Mouse (Mus musculus): ENCODE measurements around the gene Capn5. TPM values are rescaled to one million over a fixed set of nuclear protein-coding genes. Genes with fewer than 3 reads are reported as not detected.

Capn5 gene
- polyA plus RNA-seq, 1 experiment from 2014 or later = 14.9 TPM

- peak; percentile 46; the same call in 1 of the 2 replicates for ATAC-seq (ENCODE audit: insufficient read depth, low FRiP score, low read depth)
- H3K36me3 ChIP-seq = no peaks in the 10 kb centered on the region
- peaks cover 35% of the 10 kb centered on the region for H3K4me1 ChIP-seq
- H3K4me2 ChIP-seq = no peak overlapping the region
- no peak overlapping the region for H3K4me3 ChIP-seq (replicated peaks)
- WGBS = 64% methylated on average over 4 of the region's 4 CpGs
- H3K27me3 ChIP-seq (replicated peaks) = no peaks in the 10 kb centered on the region
- H3K9ac ChIP-seq = no peak overlapping the region
- H3K9me3 ChIP-seq = no peaks in the 10 kb centered on the region
- no peak overlapping the region for H3K27ac ChIP-seq
Measured at GRCm38 (mm10) chr7:98174883-98175755, 3.0 kb downstream of the Capn5 start.

GRCm38 (mm10) chr7:98173408-98173807 is 4.7 kb downstream of the Capn5 start:
- ATAC-seq (ENCODE audit: insufficient read depth, low FRiP score, low read depth) = no peak
- Histone ChIP-seq H3K9me3 (no peaks in the 10 kb centered on the region), H3K36me3 (no peaks in the 10 kb centered on the region), H3K4me1 (peaks cover 35% of the 10 kb centered on the region), H3K27me3 (replicated peaks) (no peaks in the 10 kb centered on the region), H3K27ac (0 out of 2 replicates have a peak overlapping the region, but pooled peaks have one; percentile 53), H3K4me3 (replicated peaks) (no peak overlapping the region), H3K4me2 (no peak overlapping the region), H3K9ac (no peak overlapping the region)
- WGBS = 50% methylated on average over 4 of the region's 4 CpGs

GRCm38 (mm10) chr7:98172661-98173060 is 5.4 kb downstream of the Capn5 start:
- 72% methylated on average over 8 of the region's 8 CpGs for WGBS
- H3K27me3 ChIP-seq (replicated peaks) = no peaks in the 10 kb centered on the region
- no peak for ATAC-seq (ENCODE audit: insufficient read depth, low FRiP score, low read depth)
- H3K36me3 ChIP-seq = no peaks in the 10 kb centered on the region
- H3K27ac ChIP-seq = peak overlapping the region; percentile 53; the same call in 1 of the 2 replicates
- H3K9ac ChIP-seq = no peak overlapping the region
- peaks cover 34% of the 10 kb centered on the region for H3K4me1 ChIP-seq
- H3K4me2 ChIP-seq = no peak overlapping the region; the same call in 1 of the 2 replicates
- H3K4me3 ChIP-seq (replicated peaks) = no peak overlapping the region
- no peaks in the 10 kb centered on the region for H3K9me3 ChIP-seq

- no peaks in the 10 kb centered on the region for H3K9me3 ChIP-seq
- no peaks in the 10 kb centered on the region for H3K27me3 ChIP-seq (replicated peaks)
- peak; percentile 84 for ATAC-seq (ENCODE audit: insufficient read depth, low FRiP score, low read depth)
- H3K4me3 ChIP-seq (replicated peaks) = no peak overlapping the region
- no peak overlapping the region for H3K9ac ChIP-seq
- no peak overlapping the region for H3K4me2 ChIP-seq
- 52% methylated on average over 6 of the region's 6 CpGs for WGBS
- H3K36me3 ChIP-seq = no peaks in the 10 kb centered on the region
- H3K27ac ChIP-seq = peak overlapping the region; percentile 77
- peaks cover 26% of the 10 kb centered on the region for H3K4me1 ChIP-seq
Measured at GRCm38 (mm10) chr7:98171141-98172073, 6.7 kb downstream of the Capn5 start.

- H3K4me2 ChIP-seq = peak overlapping the region; percentile 30; the same call in 1 of the 2 replicates
- H3K4me3 ChIP-seq (replicated peaks) = no peak overlapping the region
- H3K36me3 ChIP-seq = no peaks in the 10 kb centered on the region
- H3K4me1 ChIP-seq = peaks cover 47% of the 10 kb centered on the region
- H3K9me3 ChIP-seq = no peaks in the 10 kb centered on the region
- WGBS = 37% methylated on average over 10 of the region's 10 CpGs
- no peak overlapping the region for H3K9ac ChIP-seq
- peak; percentile 70 for ATAC-seq (ENCODE audit: insufficient read depth, low FRiP score, low read depth)
- no peaks in the 10 kb centered on the region for H3K27me3 ChIP-seq (replicated peaks)
- H3K27ac ChIP-seq = peak overlapping the region; percentile 81
Measured at GRCm38 (mm10) chr7:98164999-98165528, 13.0 kb downstream of the Capn5 start.

- WGBS = 73% methylated on average over 9 of the region's 9 CpGs
- peaks cover 52% of the 10 kb centered on the region for H3K4me1 ChIP-seq
- ATAC-seq (ENCODE audit: insufficient read depth, low FRiP score, low read depth) = no peak
- peak overlapping the region; percentile 81 for H3K27ac ChIP-seq
- no peaks in the 10 kb centered on the region for H3K9me3 ChIP-seq
- H3K4me2 ChIP-seq = no peak overlapping the region
- no peaks in the 10 kb centered on the region for H3K27me3 ChIP-seq (replicated peaks)
- H3K4me3 ChIP-seq (replicated peaks) = no peak overlapping the region
- no peaks in the 10 kb centered on the region for H3K36me3 ChIP-seq
- H3K9ac ChIP-seq = no peak overlapping the region
Measured at GRCm38 (mm10) chr7:98164382-98164998, 13.6 kb downstream of the Capn5 start.

GRCm38 (mm10) chr7:98163700-98164099 is 14.4 kb downstream of the Capn5 start:
- no peak overlapping the region for H3K4me3 ChIP-seq (replicated peaks)
- no peak for ATAC-seq (ENCODE audit: insufficient read depth, low FRiP score, low read depth)
- H3K4me2 ChIP-seq = no peak overlapping the region
- 31% methylated on average over 3 of the region's 3 CpGs for WGBS
- peak overlapping the region; percentile 55; the same call in 1 of the 2 replicates for H3K27ac ChIP-seq
- no peaks in the 10 kb centered on the region for H3K27me3 ChIP-seq (replicated peaks)
- H3K9ac ChIP-seq = no peak overlapping the region
- H3K9me3 ChIP-seq = no peaks in the 10 kb centered on the region
- H3K4me1 ChIP-seq = peaks cover 60% of the 10 kb centered on the region
- no peaks in the 10 kb centered on the region for H3K36me3 ChIP-seq

- 62% methylated on average over 6 of the region's 6 CpGs for whole genome bisulfite sequencing
- Histone ChIP-seq H3K4me1 (peaks cover 65% of the 10 kb centered on the region), H3K9me3 (no peaks in the 10 kb centered on the region), H3K4me3 (replicated peaks) (no peak overlapping the region), H3K4me2 (0 out of 2 replicates have a peak overlapping the region, but pooled peaks have one; percentile 3), H3K27me3 (replicated peaks) (no peaks in the 10 kb centered on the region), H3K9ac (no peak overlapping the region), H3K36me3 (no peaks in the 10 kb centered on the region), H3K27ac (peak overlapping the region; percentile 55)
- no peak for ATAC-seq (ENCODE audit: insufficient read depth, low FRiP score, low read depth)
Measured at GRCm38 (mm10) chr7:98162239-98162638, 15.8 kb downstream of the Capn5 start.

- 27% methylated on average over 8 of the region's 8 CpGs for WGBS
- Histone ChIP-seq H3K4me1 (peaks cover 66% of the 10 kb centered on the region), H3K4me2 (peak overlapping the region; percentile 2), H3K9ac (no peak overlapping the region), H3K36me3 (no peaks in the 10 kb centered on the region), H3K4me3 (replicated peaks) (no peak overlapping the region), H3K9me3 (no peaks in the 10 kb centered on the region), H3K27me3 (replicated peaks) (no peaks in the 10 kb centered on the region), H3K27ac (peak overlapping the region; percentile 81)
- ATAC-seq (ENCODE audit: insufficient read depth, low FRiP score, low read depth) = no peak
Measured at GRCm38 (mm10) chr7:98160041-98160740, 17.9 kb downstream of the Capn5 start.

- H3K36me3 ChIP-seq = no peaks in the 10 kb centered on the region
- peak; percentile 72 for ATAC-seq (ENCODE audit: insufficient read depth, low FRiP score, low read depth)
- 33% methylated on average over 8 of the region's 8 CpGs for WGBS
- H3K9me3 ChIP-seq = no peaks in the 10 kb centered on the region
- no peaks in the 10 kb centered on the region for H3K27me3 ChIP-seq (replicated peaks)
- H3K9ac ChIP-seq = no peak overlapping the region
- peak overlapping the region; percentile 26 for H3K4me2 ChIP-seq
- peaks cover 53% of the 10 kb centered on the region for H3K4me1 ChIP-seq
- peak overlapping the region; percentile 81 for H3K27ac ChIP-seq
- H3K4me3 ChIP-seq (replicated peaks) = no peak overlapping the region
Measured at GRCm38 (mm10) chr7:98158481-98158880, 19.6 kb downstream of the Capn5 start.
